Mouse (Mus musculus) limb, embryonic 13.5 days (tissue): ENCODE data around the gene Tlr9. TPM values are rescaled to one million over a fixed set of nuclear protein-coding genes. Genes with fewer than 3 reads are reported as not detected.

Source experiments
- microRNA counts: library from miRNA; unstranded; fragments of <30 nt; microRNA quantifications from one replicate; lab custom pipeline; 2016
- microRNA-seq: library from miRNA; unstranded; fragments of <30 nt; microRNA quantifications from one replicate; pipeline ENCODE4, GENCODE M21; 2016
- polyA plus RNA-seq: library from polyadenylated mRNA; unstranded; fragments of >200 nt; fragmentation: Nextera tagmentation; extraction: Ambion mirVana; gene quantifications from 2 replicates; pipeline ENCODE4 v1.2.1, GENCODE M21; 2015

Gene Tlr9
- polyA plus RNA-seq, 1 experiment from 2014 or later = 0.05 TPM

MicroRNA genes within 50 kb of the gene (microRNA counts, 519-probe panel; counts per million panel counts)
- microRNA mmu-let-7g (lab: Ali Mortazavi, UCI) = 5,195 counts per million, percentile 95 among the panel's probes with 10 or more counts

Small RNA genes lying within 50 kb of the gene (microRNA-seq; reads per million reads assigned to microRNA genes)
- gene Mirlet7g = 43,437 reads per million, percentile 99 among the genes with 10 or more reads in this experiment

Other genes with a start within 250 kb of the Tlr9 start
- gene Col6a4, start 125.8 kb upstream of the Tlr9 start, polyA plus RNA-seq = 0.29 and 0.36 TPM in 2 replicates
- gene Glyctk, start 64.5 kb upstream of the Tlr9 start, polyA plus RNA-seq = 3.2 and 3.3 TPM in 2 replicates
- gene Wdr82, start 51.7 kb upstream of the Tlr9 start, polyA plus RNA-seq = 27.6 and 28.0 TPM in 2 replicates
- 57.0 and 57.7 TPM in 2 replicates for gene Ppm1m, start 22.9 kb upstream of the Tlr9 start, polyA plus RNA-seq
- gene Twf2, start 19.5 kb upstream of the Tlr9 start, polyA plus RNA-seq = 59.1 and 63.6 TPM in 2 replicates
- 99.9 and 101 TPM in 2 replicates for gene Alas1, start 26.1 kb downstream of the Tlr9 start, polyA plus RNA-seq
- gene Poc1a, start 58.5 kb downstream of the Tlr9 start, polyA plus RNA-seq = 23.8 and 24.0 TPM in 2 replicates
- 40.5 and 41.1 TPM in 2 replicates for gene Dusp7, start 146.0 kb downstream of the Tlr9 start, polyA plus RNA-seq
- 876 and 951 TPM in 2 replicates for gene Rpl29, start 206.9 kb downstream of the Tlr9 start, polyA plus RNA-seq
- 48.2 and 51.2 TPM in 2 replicates for gene Acy1, start 215.7 kb downstream of the Tlr9 start, polyA plus RNA-seq
- 20.1 and 20.5 TPM in 2 replicates for gene Abhd14b, start 224.9 kb downstream of the Tlr9 start, polyA plus RNA-seq
- gene Abhd14a, start 225.1 kb downstream of the Tlr9 start, polyA plus RNA-seq = 73.3 and 75.5 TPM in 2 replicates
- 129 and 137 TPM in 2 replicates for gene Pcbp4, start 230.7 kb downstream of the Tlr9 start, polyA plus RNA-seq
- gene Gpr62, start 243.3 kb downstream of the Tlr9 start, polyA plus RNA-seq = 0.57 and 1.0 TPM in 2 replicates